Mouse (Mus musculus) brain, adult 10 weeks (tissue): ENCODE results near the gene Gpr65. TPM values are rescaled to one million over a fixed set of nuclear protein-coding genes. Genes with fewer than 3 reads are reported as not detected.

ENCODE experiments used
- polyA plus RNA-seq: library from polyadenylated mRNA; stranded (reverse); fragments of 350-450 nt; fragmentation: Illumina TruSeq; extraction: RNeasy Lipid Tissue Mini Kit (QIAGEN cat#74804); gene quantifications from one replicate; pipeline ENCODE4 v1.2.3, GENCODE M21; 2015; ENCODE audit warnings: low read depth, low replicate concordance

Gene Gpr65
- polyA plus RNA-seq = not detected

DNA sequence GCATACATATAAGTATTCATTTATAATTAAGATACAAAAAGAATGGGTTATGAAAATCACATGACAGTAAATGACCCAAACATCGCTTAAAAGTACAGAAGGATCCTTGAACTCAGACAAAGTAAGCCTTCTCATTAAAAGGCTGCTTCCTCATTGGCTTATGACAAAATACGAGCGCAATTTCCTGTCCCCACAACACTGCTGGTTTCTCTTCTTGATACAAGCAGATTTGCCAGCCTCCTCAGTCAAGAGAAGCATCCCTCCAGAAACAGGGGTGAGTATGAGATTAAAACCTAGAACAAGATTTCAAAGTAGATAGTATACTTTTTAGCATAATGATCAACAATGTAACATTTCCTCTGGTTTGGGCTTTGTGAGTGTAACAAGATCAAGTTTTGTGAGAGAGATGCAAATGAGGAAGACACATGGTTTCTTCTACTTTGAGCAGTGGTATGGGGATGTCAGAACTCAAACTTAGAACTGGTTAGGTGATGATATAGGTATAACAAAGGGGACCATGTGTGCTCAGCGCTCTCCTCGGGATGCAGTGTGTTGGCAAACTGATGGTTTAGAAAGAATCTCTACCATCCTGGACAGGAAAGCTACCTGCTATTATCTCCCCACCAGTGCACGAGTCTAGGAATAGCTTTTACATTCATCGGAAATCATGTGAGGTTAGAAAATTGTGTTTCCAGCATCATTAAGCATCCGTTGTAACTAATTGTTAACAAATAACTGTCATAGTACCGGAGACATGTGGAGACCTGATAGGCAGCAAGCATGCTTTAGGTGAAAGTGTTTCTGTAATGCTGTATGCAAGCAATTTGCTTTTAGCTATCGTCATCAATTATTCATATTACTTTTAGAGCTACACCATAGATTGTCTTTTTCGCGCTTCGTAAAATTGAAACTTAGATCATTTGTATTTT is at the start of gene Gpr65:
TSS of gene Gpr65 (plus strand) at position 195 of the 929 bp plus-strand sequence.

DNA sequence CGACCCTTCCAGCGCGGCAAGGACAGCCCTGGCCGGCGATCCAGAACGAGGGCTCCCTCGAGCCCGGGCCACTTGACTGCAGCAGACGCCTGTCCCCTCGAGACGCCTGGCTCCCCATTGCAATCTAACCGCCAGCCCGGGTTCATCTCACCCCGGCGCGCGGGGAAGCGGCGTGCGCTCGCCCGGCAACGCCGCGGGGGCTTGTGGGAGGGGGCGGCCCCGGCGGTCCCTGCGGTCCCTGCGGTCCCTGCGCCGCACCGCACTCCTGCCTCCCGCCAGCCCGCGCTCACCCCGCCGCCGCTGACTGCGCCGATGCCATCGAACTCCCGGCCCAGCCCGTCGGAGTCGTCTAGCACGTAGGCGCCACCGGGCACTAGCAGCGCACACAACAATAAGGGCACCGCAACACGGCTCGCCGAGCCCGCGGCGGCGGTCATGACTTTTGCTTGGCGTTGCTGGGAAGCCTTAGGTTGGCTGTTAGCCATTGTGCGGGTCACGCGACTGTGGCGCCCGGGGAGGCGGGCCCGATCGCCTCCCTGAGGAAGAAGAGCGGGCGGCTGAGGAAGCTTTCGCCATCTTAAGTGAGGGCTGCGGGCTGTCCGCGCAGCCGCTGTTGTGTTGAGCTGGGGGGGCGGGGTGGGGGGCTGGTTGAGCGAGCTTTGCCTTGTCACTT is 9.5 kb upstream of the Gpr65 start, which contains the start of gene Galc:
TSS of gene Galc (minus strand) at position 615 of the 673 bp plus-strand sequence.

Other genes starting within 250 kb of the Gpr65 start
- gene Galc, start 9.2 kb upstream of the Gpr65 start, polyA plus RNA-seq = 21.0 TPM